Mouse (Mus musculus) midbrain, embryonic 13.5 days (tissue): ENCODE measurements around the gene Hps6. TPM values are rescaled to one million over a fixed set of nuclear protein-coding genes. Genes with fewer than 3 reads are reported as not detected.

Source experiments
- ATAC-seq: fragments of 200-750 bp; cut with Nextera tagmentation; 2 replicates; pipeline ENCODE4 v1.8.0; 2017; ENCODE audit warnings: mild to moderate bottlenecking, moderate TSS enrichment, moderate library complexity
- H3K27ac ChIP-seq: fragments of 300-500 bp; sonication (generic); 2 replicates; pipeline ENCODE4 v1.5.1; 2015; ENCODE audit warnings: inconsistent platforms, mild to moderate bottlenecking, moderate library complexity
- H3K27me3 ChIP-seq: fragments of 300-500 bp; sonication (generic); 2 replicates; pipeline ENCODE4 v1.6.1; 2015; ENCODE audit warnings: mild to moderate bottlenecking, inconsistent platforms
- H3K36me3 ChIP-seq: fragments of 300-500 bp; sonication (generic); 2 replicates; pipeline ENCODE4 v1.6.1; 2015; ENCODE audit warnings: mild to moderate bottlenecking, inconsistent platforms
- H3K4me1 ChIP-seq: fragments of 300-500 bp; sonication (generic); replicated peaks from 2 replicates; pipeline ENCODE4 v1.6.1; 2015; ENCODE audit warnings: inconsistent platforms
- H3K4me2 ChIP-seq: fragments of 300-500 bp; sonication (generic); replicated peaks from 2 replicates; pipeline ENCODE4 v1.6.1; 2015; ENCODE audit warnings: moderate library complexity, mild to moderate bottlenecking, inconsistent platforms
- H3K4me3 ChIP-seq: fragments of 300-500 bp; sonication (generic); replicated peaks from 2 replicates; pipeline ENCODE4 v1.5.1; 2015; ENCODE audit warnings: mild to moderate bottlenecking, inconsistent platforms
- H3K9ac ChIP-seq: fragments of 300-500 bp; sonication (generic); replicated peaks from 2 replicates; pipeline ENCODE4 v1.6.1; 2015; ENCODE audit warnings: mild to moderate bottlenecking, inconsistent platforms
- H3K9me3 ChIP-seq: fragments of 300-500 bp; sonication (generic); 2 replicates; pipeline ENCODE4 v1.6.1; 2016; ENCODE audit warnings: mild to moderate bottlenecking, inconsistent platforms
- WGBS: fragments of 180-500 bp; shearing (Covaris S2); methylation state at CpG from one replicate; pipeline ENCODE4 v1.1.7; 2015; 5-methylcytosine and 5-hydroxymethylcytosine counted together
- polyA plus RNA-seq: library from polyadenylated mRNA; unstranded; fragments of >200 nt; fragmentation: Nextera tagmentation; extraction: Ambion mirVana; gene quantifications from 2 replicates; pipeline ENCODE4 v1.2.1, GENCODE M21; 2015

Hps6 gene
- polyA plus RNA-seq, 1 experiment from 2014 or later = 2.0 TPM

DNA sequence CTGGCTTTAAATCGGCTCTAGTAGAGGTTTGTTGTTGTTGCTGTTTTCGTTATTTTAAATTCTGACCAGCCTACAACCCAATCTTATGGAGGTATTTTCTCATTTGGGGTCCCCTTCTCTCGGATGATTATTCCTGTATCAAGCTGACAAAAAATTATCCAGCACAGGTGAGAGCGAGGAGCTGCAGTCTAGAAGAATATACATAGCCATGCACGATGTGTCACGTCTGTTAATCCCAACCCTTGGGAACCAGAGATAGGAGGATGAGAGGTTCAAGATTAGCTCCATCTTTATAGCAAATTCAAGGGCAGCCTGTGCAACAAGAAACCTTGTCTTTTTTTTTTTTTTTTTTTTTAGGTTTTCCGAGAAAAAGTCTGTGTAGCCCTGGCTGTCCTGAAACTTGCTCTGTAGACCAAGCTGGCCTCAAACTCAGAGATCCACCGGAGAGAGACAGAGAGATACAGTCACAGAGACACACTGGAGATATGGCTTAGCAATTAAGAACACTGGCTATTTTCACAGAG lies 4.6 kb upstream of the Hps6 start:
- H3K27me3 ChIP-seq = peaks cover 15% of the 10 kb centered on the region; the same call in 1 of the 2 replicates
- H3K27ac ChIP-seq = peak overlapping the region; percentile 96; the same call in 1 of the 2 replicates
- H3K4me1 ChIP-seq = peaks cover 20% of the 10 kb centered on the region
- peaks cover 9% of the 10 kb centered on the region; the same call in 1 of the 2 replicates for H3K9me3 ChIP-seq
- H3K9ac ChIP-seq = peak overlapping the region; percentile 92
- 16% methylated on average over 8 of the region's 8 CpGs for WGBS
- peak overlapping the region; percentile 66 for H3K4me2 ChIP-seq
- H3K4me3 ChIP-seq = peak overlapping the region; percentile 74
- ATAC-seq = peak; percentile 59
- 0 out of 2 replicates have a peak, but pooled peaks cover 15% of the 10 kb centered on the region for H3K36me3 ChIP-seq

DNA sequence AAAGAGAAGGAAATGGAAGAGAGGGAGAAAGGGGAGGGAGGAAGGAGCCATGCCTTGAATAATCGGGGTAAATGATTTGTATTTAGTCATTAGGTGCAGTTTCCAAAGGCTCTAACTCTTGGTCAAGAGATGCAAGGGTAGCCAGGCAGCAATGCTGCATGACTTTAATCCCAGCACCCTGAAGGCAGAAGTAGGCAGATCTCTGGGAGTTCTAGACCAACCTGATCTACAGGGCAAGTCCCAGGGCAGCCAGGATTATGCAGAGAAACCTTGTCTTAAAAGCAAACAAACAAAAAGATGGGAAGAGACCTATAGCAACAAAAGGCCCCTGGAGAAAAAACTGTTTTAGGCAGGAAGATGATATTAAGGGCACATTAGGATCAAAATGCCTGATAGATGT lies 3.9 kb upstream of the Hps6 start:
- no peak for ATAC-seq
- peaks cover 23% of the 10 kb centered on the region for H3K4me1 ChIP-seq
- no peak overlapping the region for H3K4me2 ChIP-seq
- H3K27ac ChIP-seq = no peak overlapping the region
- 0 out of 2 replicates have a peak, but pooled peaks cover 10% of the 10 kb centered on the region for H3K36me3 ChIP-seq
- peaks cover 21% of the 10 kb centered on the region for H3K27me3 ChIP-seq
- H3K9me3 ChIP-seq = peaks cover 5% of the 10 kb centered on the region; the same call in 1 of the 2 replicates
- no peak overlapping the region for H3K9ac ChIP-seq
- no peak overlapping the region for H3K4me3 ChIP-seq
- WGBS = 62% methylated on average over 1 of the region's 1 CpGs

DNA sequence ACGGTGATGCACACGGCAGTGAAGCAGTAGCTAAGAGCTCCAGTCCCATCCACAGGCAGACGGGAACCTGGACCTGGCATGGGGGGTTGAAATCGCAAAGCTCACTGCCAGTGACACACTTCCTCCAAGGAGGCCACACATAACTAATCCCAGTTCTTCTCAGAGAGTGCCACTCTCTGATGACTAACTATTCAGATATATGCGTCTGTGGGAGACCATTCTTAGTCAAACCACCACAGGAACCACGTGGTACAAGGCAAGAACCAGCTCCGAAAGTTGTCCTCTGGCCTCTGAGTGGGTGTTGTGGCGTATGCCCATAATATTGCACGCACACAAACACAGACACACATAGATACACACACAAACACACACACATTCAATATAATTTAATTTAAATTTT lies 1.0 kb upstream of the Hps6 start:
- no peaks in the 10 kb centered on the region for H3K36me3 ChIP-seq
- H3K27me3 ChIP-seq = peaks cover 35% of the 10 kb centered on the region
- no peaks in the 10 kb centered on the region for H3K9me3 ChIP-seq
- ATAC-seq = no peak
- no peak overlapping the region for H3K27ac ChIP-seq
- H3K4me2 ChIP-seq = no peak overlapping the region
- H3K4me3 ChIP-seq = no peak overlapping the region
- H3K4me1 ChIP-seq = peaks cover 19% of the 10 kb centered on the region
- no peak overlapping the region for H3K9ac ChIP-seq
- WGBS = 82% methylated on average over 9 of the region's 9 CpGs

DNA sequence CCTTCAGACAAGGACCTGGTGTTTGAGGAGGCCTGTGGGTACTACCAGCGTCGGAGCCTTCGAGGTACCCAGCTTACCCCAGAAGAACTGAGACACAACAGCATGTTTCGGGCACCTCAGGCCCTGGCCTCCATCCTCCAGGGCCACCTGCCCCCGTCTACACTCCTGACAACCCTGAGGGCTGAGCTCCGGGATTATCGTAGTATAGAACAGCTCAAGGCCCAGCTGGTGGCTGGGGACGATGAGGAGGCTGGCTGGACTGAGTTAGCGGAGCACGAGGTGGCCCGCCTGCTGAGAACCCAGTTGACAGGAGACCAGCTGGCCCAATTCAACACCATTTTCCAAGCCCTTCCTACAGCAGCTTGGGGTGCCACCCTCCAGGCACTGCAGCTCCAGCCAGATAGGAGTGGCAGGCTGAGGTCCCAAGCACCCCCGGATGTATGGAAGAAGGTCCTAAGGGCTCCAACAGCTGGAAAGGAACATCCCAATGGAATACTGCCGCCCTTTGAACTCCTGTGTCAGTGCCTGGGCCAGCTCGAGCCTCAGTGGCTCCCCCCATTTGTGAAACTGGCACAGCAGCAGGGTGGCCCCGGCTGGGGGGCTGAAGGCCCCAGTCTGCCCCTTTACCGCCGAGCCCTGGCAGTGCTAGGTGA lies 1.6 kb downstream of the Hps6 start:
- H3K4me1 ChIP-seq = peaks cover 10% of the 10 kb centered on the region
- no peak overlapping the region for H3K4me2 ChIP-seq
- no peak overlapping the region for H3K27ac ChIP-seq
- ATAC-seq = no peak
- H3K9me3 ChIP-seq = no peaks in the 10 kb centered on the region
- no peak overlapping the region for H3K9ac ChIP-seq
- no peaks in the 10 kb centered on the region for H3K36me3 ChIP-seq
- no peak overlapping the region for H3K4me3 ChIP-seq
- 63% methylated on average over 17 of the region's 17 CpGs for WGBS
- H3K27me3 ChIP-seq = peaks cover 35% of the 10 kb centered on the region

DNA sequence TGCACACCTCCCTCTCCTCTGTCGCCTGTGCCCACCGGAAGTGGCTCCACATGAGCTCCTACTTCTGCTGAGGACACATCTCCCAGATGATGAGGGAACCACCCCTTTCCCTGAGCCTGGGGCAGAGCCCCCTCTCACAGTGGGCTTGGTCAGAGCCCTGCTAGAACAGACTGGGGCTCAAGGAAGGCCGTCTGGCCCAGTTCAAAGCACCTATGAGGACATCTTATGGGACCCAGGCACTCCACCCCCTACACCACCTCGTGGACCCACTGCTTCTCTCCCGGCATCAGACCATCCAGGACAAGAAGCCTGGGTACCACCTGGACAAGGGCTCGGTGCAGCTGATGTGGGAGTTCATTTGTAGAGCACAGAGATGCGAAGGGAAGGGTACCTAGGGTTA lies 2.4 kb downstream of the Hps6 start:
- H3K4me2 ChIP-seq = no peak overlapping the region
- ATAC-seq = no peak
- no peak overlapping the region for H3K27ac ChIP-seq
- H3K9ac ChIP-seq = no peak overlapping the region
- 83% methylated on average over 7 of the region's 7 CpGs for WGBS
- no peaks in the 10 kb centered on the region for H3K9me3 ChIP-seq
- H3K4me1 ChIP-seq = peaks cover 10% of the 10 kb centered on the region
- peaks cover 35% of the 10 kb centered on the region for H3K27me3 ChIP-seq
- no peak overlapping the region for H3K4me3 ChIP-seq
- no peaks in the 10 kb centered on the region for H3K36me3 ChIP-seq

DNA sequence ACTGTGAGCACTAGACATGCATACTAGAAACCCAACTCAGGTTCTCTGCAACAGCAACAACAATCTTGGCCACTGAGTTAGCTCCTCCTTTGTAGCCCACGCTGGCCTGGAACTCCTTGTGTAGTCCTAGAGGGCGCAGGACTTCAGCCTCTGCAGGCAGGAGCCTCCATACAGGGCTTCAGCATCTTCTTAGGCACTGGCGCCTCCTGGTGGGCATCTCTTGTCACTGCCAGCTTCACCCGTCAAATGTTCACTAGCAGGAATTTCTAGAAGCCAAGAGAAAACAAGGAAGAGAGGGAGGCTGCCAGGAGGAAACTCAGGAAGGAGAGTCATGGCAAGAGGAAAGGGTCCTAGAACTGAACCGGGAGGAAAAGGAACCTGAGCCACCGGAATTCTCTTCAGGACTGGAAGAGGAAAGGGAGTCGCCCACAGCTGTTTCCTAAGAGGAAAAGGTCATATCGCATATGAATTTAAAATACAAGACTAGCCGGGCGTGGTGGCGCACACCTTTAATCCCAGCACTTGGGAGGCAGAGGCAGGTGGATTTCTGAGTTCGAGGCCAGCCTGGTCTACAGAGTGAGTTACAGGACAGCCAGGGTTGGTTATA lies 11.4 kb downstream of the Hps6 start:
- ATAC-seq = peak; percentile 77
- Histone ChIP-seq H3K4me1 (no peaks in the 10 kb centered on the region), H3K27ac (no peak overlapping the region), H3K36me3 (no peaks in the 10 kb centered on the region), H3K4me3 (no peak overlapping the region), H3K9ac (no peak overlapping the region), H3K27me3 (no peaks in the 10 kb centered on the region), H3K9me3 (no peaks in the 10 kb centered on the region), H3K4me2 (no peak overlapping the region)
- 41% methylated on average over 12 of the region's 12 CpGs for WGBS

DNA sequence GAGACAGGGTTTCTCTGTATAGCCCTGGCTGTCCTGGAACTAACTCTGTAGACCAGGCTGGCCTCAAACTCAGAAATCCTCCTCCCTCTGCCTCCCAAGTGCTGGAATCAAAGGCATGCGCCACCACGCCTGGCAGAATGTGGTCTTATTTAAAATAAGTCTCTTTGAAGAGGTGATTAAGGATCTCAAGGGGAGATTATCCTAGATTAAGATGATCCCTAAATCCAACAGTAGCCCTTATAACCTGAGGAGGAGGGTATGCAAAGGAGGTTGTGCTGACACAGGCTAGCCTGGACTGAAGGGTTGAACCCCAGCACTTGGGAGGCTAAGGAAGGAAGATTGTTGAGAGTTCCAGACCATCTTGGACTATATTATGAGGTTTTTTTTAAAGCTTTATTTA lies 12.7 kb downstream of the Hps6 start:
- 52% methylated on average over 2 of the region's 2 CpGs for WGBS
- Histone ChIP-seq H3K36me3 (no peaks in the 10 kb centered on the region), H3K4me2 (no peak overlapping the region), H3K4me3 (no peak overlapping the region), H3K9ac (no peak overlapping the region), H3K27me3 (no peaks in the 10 kb centered on the region), H3K9me3 (no peaks in the 10 kb centered on the region), H3K27ac (no peak overlapping the region), H3K4me1 (no peaks in the 10 kb centered on the region)
- no peak for ATAC-seq

DNA sequence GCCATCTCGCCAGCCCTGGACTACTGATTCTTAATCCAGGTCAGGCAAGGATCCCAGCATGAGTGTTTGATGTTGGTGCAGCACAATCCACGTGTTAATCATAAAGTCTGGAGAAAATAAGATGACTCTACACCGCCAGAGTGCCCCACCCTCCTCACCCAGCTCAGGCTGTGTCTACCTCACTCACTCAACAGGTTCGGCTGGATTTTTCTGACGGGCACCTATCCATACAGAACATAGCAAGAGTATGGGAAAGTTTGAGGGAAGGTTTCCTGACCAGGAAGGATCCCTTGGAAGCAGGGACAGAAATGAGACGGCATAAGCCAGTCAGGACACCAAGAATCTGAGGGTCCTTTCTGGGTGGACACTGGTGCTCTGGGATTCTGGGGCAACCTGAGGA lies 21.7 kb downstream of the Hps6 start:
- H3K4me3 ChIP-seq = no peak overlapping the region
- no peak overlapping the region for H3K4me2 ChIP-seq
- no peak for ATAC-seq
- H3K4me1 ChIP-seq = no peaks in the 10 kb centered on the region
- no peaks in the 10 kb centered on the region for H3K27me3 ChIP-seq
- no peaks in the 10 kb centered on the region for H3K9me3 ChIP-seq
- WGBS = 76% methylated on average over 6 of the region's 6 CpGs
- peaks cover 1% of the 10 kb centered on the region; the same call in 1 of the 2 replicates for H3K36me3 ChIP-seq
- H3K9ac ChIP-seq = no peak overlapping the region
- no peak overlapping the region for H3K27ac ChIP-seq

DNA sequence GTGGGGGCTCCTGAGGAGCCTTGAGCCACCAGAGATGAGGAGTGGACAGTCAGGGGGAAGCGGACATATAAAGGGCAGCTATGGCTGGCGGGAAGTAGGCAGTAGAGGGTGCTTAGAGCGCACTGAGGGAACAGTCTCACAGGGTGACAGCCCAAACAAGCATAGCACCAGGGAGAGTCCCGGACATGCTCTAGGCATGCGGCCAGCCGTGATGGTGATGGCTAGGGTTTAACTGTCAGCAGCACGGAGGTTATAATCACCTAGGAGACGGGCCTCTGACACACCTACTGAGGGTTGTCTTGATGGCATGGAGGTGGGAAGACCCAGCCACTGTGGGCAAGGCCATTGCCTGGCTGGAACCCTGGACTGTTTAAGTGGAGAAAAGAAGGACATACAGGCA lies 23.3 kb downstream of the Hps6 start:
- WGBS = 68% methylated on average over 8 of the region's 8 CpGs
- H3K4me2 ChIP-seq = no peak overlapping the region
- peaks cover 14% of the 10 kb centered on the region for H3K36me3 ChIP-seq

DNA sequence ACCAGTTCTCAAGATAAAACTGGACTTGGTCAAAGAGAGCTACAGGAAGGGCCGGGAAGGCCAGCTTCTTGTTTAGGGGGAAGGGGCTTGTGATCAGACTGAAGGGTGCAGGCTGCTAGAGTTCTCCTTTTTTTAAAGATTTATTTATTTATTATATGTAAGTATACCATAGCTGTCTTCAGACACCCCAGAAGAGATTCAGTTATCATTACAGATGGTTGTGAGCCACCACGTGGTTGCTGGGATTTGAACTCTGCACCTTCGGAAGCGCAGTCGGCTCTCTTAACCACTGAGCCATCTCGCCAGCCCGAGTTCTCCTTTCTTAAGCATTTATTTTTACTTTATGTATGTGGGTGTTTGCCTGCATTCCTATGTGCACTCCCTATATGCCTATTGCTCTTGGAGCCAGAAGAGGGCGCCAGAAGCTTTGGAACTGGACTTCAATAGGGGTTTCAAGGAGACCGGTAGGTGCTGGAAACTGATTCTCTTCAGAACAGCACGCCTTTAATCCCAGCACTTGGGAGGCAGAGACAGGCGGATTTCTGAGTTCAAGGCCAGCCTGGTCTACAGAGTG lies 25.5 kb downstream of the Hps6 start:
- H3K27ac ChIP-seq = no peak overlapping the region
- peaks cover 37% of the 10 kb centered on the region for H3K36me3 ChIP-seq
- no peak overlapping the region for H3K4me3 ChIP-seq
- no peaks in the 10 kb centered on the region for H3K27me3 ChIP-seq
- H3K4me2 ChIP-seq = no peak overlapping the region
- peaks cover 5% of the 10 kb centered on the region; the same call in 1 of the 2 replicates for H3K4me1 ChIP-seq
- no peak for ATAC-seq
- no peaks in the 10 kb centered on the region for H3K9me3 ChIP-seq
- WGBS = 73% methylated on average over 11 of the region's 11 CpGs
- no peak overlapping the region for H3K9ac ChIP-seq

More for the DNA sequence above, 23.3 kb downstream of the Hps6 start:
- Histone ChIP-seq H3K27ac (no peak overlapping the region; the same call in 1 of the 2 replicates), H3K27me3 (no peaks in the 10 kb centered on the region), H3K4me3 (no peak overlapping the region), H3K9ac (no peak overlapping the region; the same call in 1 of the 2 replicates), H3K4me1 (no peaks in the 10 kb centered on the region), H3K9me3 (no peaks in the 10 kb centered on the region)
- ATAC-seq = no peak

DNA sequence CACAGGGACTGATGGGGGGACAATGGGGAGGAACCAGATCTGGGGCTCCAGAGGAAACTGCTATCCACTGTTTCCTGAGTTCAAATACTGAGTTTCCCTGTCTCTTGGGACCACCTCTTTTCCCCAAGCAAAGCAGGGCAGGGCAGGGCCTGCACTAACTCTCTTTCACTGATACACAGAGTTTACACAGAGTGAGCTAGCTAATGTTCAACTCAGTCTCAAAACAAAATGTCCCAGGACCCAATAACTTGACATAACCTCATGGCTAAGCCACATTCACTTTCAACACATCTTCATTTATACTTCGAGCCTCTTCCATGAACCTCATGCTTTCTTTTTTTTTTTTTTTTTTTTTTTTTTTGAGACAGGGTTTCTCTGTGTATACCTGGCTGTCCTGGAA lies 26.3 kb downstream of the Hps6 start:
- no peak for ATAC-seq
- Histone ChIP-seq H3K4me1 (peaks cover 5% of the 10 kb centered on the region; the same call in 1 of the 2 replicates), H3K4me2 (no peak overlapping the region), H3K9ac (no peak overlapping the region), H3K4me3 (no peak overlapping the region), H3K27me3 (no peaks in the 10 kb centered on the region), H3K9me3 (no peaks in the 10 kb centered on the region), H3K36me3 (peaks cover 45% of the 10 kb centered on the region), H3K27ac (no peak overlapping the region)
- WGBS = 95% methylated on average over 1 of the region's 1 CpGs
